Mouse (Mus musculus): ENCODE measurements around the gene Rwdd1. TPM values are rescaled to one million over a fixed set of nuclear protein-coding genes. Genes with fewer than 3 reads are reported as not detected.

Gene Rwdd1
- polyA plus RNA-seq, 1 experiment from 2014 or later = 164 TPM

Other genes with a start within 250 kb of the Rwdd1 start
- gene Sult3a2, start 232.9 kb downstream of the Rwdd1 start, polyA plus RNA-seq (2014; fragmentation: Nextera tagmentation; extraction: Ambion mirVana) = not detected in 2 replicates
- gene Sult3a1, start 161.9 kb downstream of the Rwdd1 start, polyA plus RNA-seq (2014; fragmentation: Nextera tagmentation; extraction: Ambion mirVana) = not detected in 2 replicates
- 0.07 and 0.25 TPM in 2 replicates for gene Rsph4a, start 114.5 kb downstream of the Rwdd1 start, polyA plus RNA-seq (2014; fragmentation: Nextera tagmentation; extraction: Ambion mirVana)
- gene Zup1, start 68.4 kb downstream of the Rwdd1 start, polyA plus RNA-seq (2014; fragmentation: Nextera tagmentation; extraction: Ambion mirVana) = 26.9 and 29.2 TPM in 2 replicates
- gene Trappc3l, start 18.0 kb upstream of the Rwdd1 start, polyA plus RNA-seq (2014; fragmentation: Nextera tagmentation; extraction: Ambion mirVana) = not detected in 2 replicates
- not detected in 2 replicates for gene Calhm4, start 24.7 kb upstream of the Rwdd1 start, polyA plus RNA-seq (2014; fragmentation: Nextera tagmentation; extraction: Ambion mirVana)
- 0.37 and 0.44 TPM in 2 replicates for gene Calhm5, start 76.9 kb upstream of the Rwdd1 start, polyA plus RNA-seq (2014; fragmentation: Nextera tagmentation; extraction: Ambion mirVana)
- 0.20 and 0.25 TPM in 2 replicates for gene Calhm6, start 108.4 kb upstream of the Rwdd1 start, polyA plus RNA-seq (2014; fragmentation: Nextera tagmentation; extraction: Ambion mirVana)
- gene Dse, start 188.1 kb upstream of the Rwdd1 start, polyA plus RNA-seq (2014; fragmentation: Nextera tagmentation; extraction: Ambion mirVana) = 21.1 and 24.8 TPM in 2 replicates

All from midbrain, embryonic 11.5 days (tissue).